Mouse (Mus musculus): ENCODE results near the gene Ly6g6f.

Ly6g6f gene

GRCm38 (mm10) chr17:35080248-35080647 lies 5.2 kb downstream of the Ly6g6f start:
- no peak for DNase-seq (ENCODE audit: extremely low read depth, insufficient read length, low spot score)

GRCm38 (mm10) chr17:35079778-35080177 lies 5.6 kb downstream of the Ly6g6f start:
- DNase-seq (ENCODE audit: extremely low read depth, insufficient read length, low spot score): no peak

GRCm38 (mm10) chr17:35077786-35078233 lies 7.6 kb downstream of the Ly6g6f start, which contains the start of gene Ly6g6d:
Gene Ly6g6d, minus strand, starts transcription at chr17:35078065.
- no peak for DNase-seq (ENCODE audit: extremely low read depth, insufficient read length, low spot score)

GRCm38 (mm10) chr17:35077285-35077684 lies 8.1 kb downstream of the Ly6g6f start:
- DNase-seq (ENCODE audit: extremely low read depth, insufficient read length, low spot score): no peak

GRCm38 (mm10) chr17:35076507-35077176 lies 8.8 kb downstream of the Ly6g6f start, which contains the start of gene Ly6g6e:
Gene Ly6g6e, plus strand, starts transcription at chr17:35076902.
- DNase-seq (ENCODE audit: extremely low read depth, insufficient read length, low spot score): no peak

GRCm38 (mm10) chr17:35074097-35074496 lies 11.3 kb downstream of the Ly6g6f start:
- DNase-seq (ENCODE audit: extremely low read depth, insufficient read length, low spot score): no peak

GRCm38 (mm10) chr17:35071454-35071853 lies 14.0 kb downstream of the Ly6g6f start:
- no peak for DNase-seq (ENCODE audit: extremely low read depth, insufficient read length, low spot score)

- no peak for DNase-seq (ENCODE audit: extremely low read depth, insufficient read length, low spot score)
These were observed 14.7 kb downstream of the Ly6g6f start for GRCm38 (mm10) chr17:35070556-35071229.

GRCm38 (mm10) chr17:35068213-35068914 lies 17.0 kb downstream of the Ly6g6f start:
- no peak for DNase-seq (ENCODE audit: extremely low read depth, insufficient read length, low spot score)

GRCm38 (mm10) chr17:35066084-35066483 lies 19.3 kb downstream of the Ly6g6f start, which contains the start of gene Mpig6b:
Gene Mpig6b, minus strand, starts transcription at chr17:35066184.
- no peak for DNase-seq (ENCODE audit: extremely low read depth, insufficient read length, low spot score)

- DNase-seq (ENCODE audit: extremely low read depth, insufficient read length, low spot score): no peak
These were observed 20.2 kb downstream of the Ly6g6f start, which contains the start of gene Ly6g6c for GRCm38 (mm10) chr17:35064951-35065947. Gene Ly6g6c, plus strand, starts transcription at chr17:35065388.

- DNase-seq (ENCODE audit: extremely low read depth, insufficient read length, low spot score): no peak
These were observed 21.0 kb downstream of the Ly6g6f start for GRCm38 (mm10) chr17:35064378-35064877.

GRCm38 (mm10) chr17:35063466-35063865 lies 21.9 kb downstream of the Ly6g6f start:
- no peak for DNase-seq (ENCODE audit: extremely low read depth, insufficient read length, low spot score)

GRCm38 (mm10) chr17:35061299-35061698 lies 24.1 kb downstream of the Ly6g6f start:
- DNase-seq (ENCODE audit: extremely low read depth, insufficient read length, low spot score): no peak

- DNase-seq (ENCODE audit: extremely low read depth, insufficient read length, low spot score): no peak
These were observed 24.6 kb downstream of the Ly6g6f start for GRCm38 (mm10) chr17:35060737-35061297.

- no peak for DNase-seq (ENCODE audit: extremely low read depth, insufficient read length, low spot score)
These were observed 25.3 kb downstream of the Ly6g6f start for GRCm38 (mm10) chr17:35060071-35060470.

GRCm38 (mm10) chr17:35058911-35059892 lies 26.2 kb downstream of the Ly6g6f start, which contains the start of gene Ddah2:
Gene Ddah2, plus strand, starts transcription at chr17:35059035.
- peak; percentile 80 for DNase-seq (ENCODE audit: extremely low read depth, insufficient read length, low spot score)

- DNase-seq (ENCODE audit: extremely low read depth, insufficient read length, low spot score): no peak
These were observed 27.1 kb downstream of the Ly6g6f start for GRCm38 (mm10) chr17:35058316-35058715.

All from 3134 (cell line).